Mouse (Mus musculus): Measurements from ENCODE around the gene Slc22a12. TPM values are rescaled to one million over a fixed set of nuclear protein-coding genes. Genes with fewer than 3 reads are reported as not detected.

The Slc22a12 gene
- polyA plus RNA-seq, 1 experiment from 2014 or later: not detected

DNA sequence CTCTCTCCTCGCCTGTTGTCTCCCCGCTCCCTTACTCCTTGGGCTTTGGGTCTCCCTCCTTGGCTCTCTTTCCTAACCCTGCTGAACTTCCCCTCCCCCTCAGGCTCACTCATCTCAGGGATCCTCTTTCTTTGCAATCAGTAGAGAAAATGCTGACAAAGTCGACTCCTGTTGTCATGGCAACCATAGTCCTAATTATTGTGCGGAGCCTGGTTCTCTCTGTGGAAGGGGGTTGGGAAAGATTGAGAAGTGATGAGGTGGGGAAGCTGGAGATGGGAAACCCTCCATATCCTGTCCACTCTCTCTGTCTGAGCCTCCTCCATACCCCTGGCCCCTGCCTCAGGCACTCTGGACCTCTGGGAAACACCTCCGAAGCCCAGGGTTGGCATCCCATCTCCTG, 24.2 kb downstream of the Slc22a12 start:
- H3K27me3 ChIP-seq (ENCODE audit: control insufficient read depth, insufficient read depth, low read length): no peaks in the 10 kb centered on the region
- peaks cover 22% of the 10 kb centered on the region for H3K4me1 ChIP-seq (replicated peaks; ENCODE audit: control insufficient read depth, insufficient read depth, low read length)
- peak overlapping the region; percentile 66 for H3K27ac ChIP-seq (ENCODE audit: low read depth, low read length)
- no peak overlapping the region for H3K9ac ChIP-seq (ENCODE audit: low read length)
- H3K4me2 ChIP-seq (ENCODE audit: low read depth, low read length, severe bottlenecking): peak overlapping the region; percentile 21; the same call in 1 of the 2 replicates
- 24% methylated on average over 5 of the region's 5 CpGs for WGBS
- peak; percentile 60 for ATAC-seq (replicated peaks; ENCODE audit: low FRiP score)
- H3K36me3 ChIP-seq (ENCODE audit: control insufficient read depth, insufficient read depth, low read length): no peaks in the 10 kb centered on the region
- no peak for DNase-seq (ENCODE audit: low spot score)
- H3K9me3 ChIP-seq (ENCODE audit: control insufficient read depth, low read length): no peaks in the 10 kb centered on the region
- no peak overlapping the region for H3K4me3 ChIP-seq (ENCODE audit: low read depth, low read length)

DNA sequence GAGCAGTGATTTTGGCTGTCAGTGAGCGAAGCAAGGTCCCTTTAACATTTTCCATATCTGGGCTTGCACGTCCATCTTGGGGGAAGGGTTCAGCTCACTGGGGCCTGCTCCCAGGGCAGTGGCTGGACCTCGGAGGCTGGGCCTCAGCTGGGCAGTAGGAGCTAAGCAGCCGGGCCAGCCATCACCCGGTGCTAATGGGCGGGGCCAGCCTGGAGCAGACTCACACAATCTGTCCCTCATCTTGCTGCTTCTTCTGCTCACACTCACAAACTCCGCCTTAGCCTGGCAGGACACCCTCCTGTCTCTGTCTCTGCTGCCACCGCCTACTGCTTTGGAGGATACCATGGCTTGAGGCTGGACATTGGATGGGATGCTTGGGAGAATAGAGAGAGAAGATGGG, 26.7 kb downstream of the Slc22a12 start:
- peaks cover 32% of the 10 kb centered on the region for H3K4me1 ChIP-seq (replicated peaks; ENCODE audit: control insufficient read depth, insufficient read depth, low read length)
- no peak overlapping the region for H3K9ac ChIP-seq (ENCODE audit: low read length)
- H3K4me2 ChIP-seq (ENCODE audit: low read depth, low read length, severe bottlenecking): no peak overlapping the region
- no peaks in the 10 kb centered on the region for H3K27me3 ChIP-seq (ENCODE audit: control insufficient read depth, insufficient read depth, low read length)
- no peaks in the 10 kb centered on the region for H3K36me3 ChIP-seq (ENCODE audit: control insufficient read depth, insufficient read depth, low read length)
- ATAC-seq (replicated peaks; ENCODE audit: low FRiP score) (no peak), DNase-seq (ENCODE audit: low spot score) (no peak)
- WGBS: 70% methylated on average over 8 of the region's 8 CpGs
- no peak overlapping the region for H3K4me3 ChIP-seq (ENCODE audit: low read depth, low read length)
- no peaks in the 10 kb centered on the region for H3K9me3 ChIP-seq (ENCODE audit: control insufficient read depth, low read length)
- H3K27ac ChIP-seq (ENCODE audit: low read depth, low read length): no peak overlapping the region

DNA sequence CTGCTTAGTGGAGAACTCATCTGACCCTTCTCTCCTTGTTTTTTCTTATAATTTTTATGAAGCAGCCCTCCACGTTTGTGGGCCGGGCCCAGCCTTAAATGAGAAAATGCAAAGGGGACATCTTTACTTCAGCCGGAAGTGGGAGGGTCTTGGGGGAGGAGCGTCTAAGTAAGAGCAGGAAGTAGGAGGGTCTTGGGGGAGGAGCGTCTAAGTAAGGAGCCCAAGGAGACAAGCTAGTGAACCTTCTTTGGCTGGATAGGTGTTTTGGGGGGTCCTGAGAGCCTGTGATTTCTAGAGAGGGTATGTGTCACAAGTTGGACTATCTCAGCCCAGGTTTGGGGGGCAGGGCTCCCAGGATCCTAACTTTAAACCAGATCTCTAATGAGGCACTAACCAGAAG, 27.4 kb downstream of the Slc22a12 start:
- Histone ChIP-seq H3K36me3 (ENCODE audit: control insufficient read depth, insufficient read depth, low read length) (no peaks in the 10 kb centered on the region), H3K4me2 (ENCODE audit: low read depth, low read length, severe bottlenecking) (no peak overlapping the region), H3K27ac (ENCODE audit: low read depth, low read length) (no peak overlapping the region), H3K9me3 (ENCODE audit: control insufficient read depth, low read length) (no peaks in the 10 kb centered on the region), H3K4me3 (ENCODE audit: low read depth, low read length) (no peak overlapping the region), H3K4me1 (replicated peaks; ENCODE audit: control insufficient read depth, insufficient read depth, low read length) (peaks cover 32% of the 10 kb centered on the region), H3K27me3 (ENCODE audit: control insufficient read depth, insufficient read depth, low read length) (no peaks in the 10 kb centered on the region), H3K9ac (ENCODE audit: low read length) (no peak overlapping the region)
- WGBS: 80% methylated on average over 5 of the region's 5 CpGs
- ATAC-seq (replicated peaks; ENCODE audit: low FRiP score) (no peak), DNase-seq (ENCODE audit: low spot score) (no peak)

DNA sequence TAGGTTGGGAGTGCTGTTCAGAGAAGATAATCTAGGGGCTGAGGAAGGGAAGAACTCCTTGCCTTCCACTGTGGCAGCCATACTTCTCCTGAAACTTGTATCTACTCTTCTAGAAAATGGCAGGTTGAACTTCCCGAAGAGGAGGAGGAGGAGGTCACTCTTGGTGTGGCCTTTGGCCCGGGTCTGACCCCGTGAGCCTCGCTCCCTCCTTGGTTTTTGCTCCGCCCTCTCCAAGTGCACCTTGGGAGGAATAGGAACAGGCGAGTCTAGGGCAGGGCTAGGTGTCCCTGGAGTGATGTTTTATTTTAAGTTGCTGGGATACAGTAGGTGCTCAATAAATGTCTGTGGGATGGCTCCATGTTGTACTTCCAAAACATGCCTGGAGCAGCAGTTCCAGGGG, 27.9 kb downstream of the Slc22a12 start:
- no peak overlapping the region for H3K4me2 ChIP-seq (ENCODE audit: low read depth, low read length, severe bottlenecking)
- H3K4me3 ChIP-seq (ENCODE audit: low read depth, low read length): no peak overlapping the region
- H3K4me1 ChIP-seq (replicated peaks; ENCODE audit: control insufficient read depth, insufficient read depth, low read length): peaks cover 32% of the 10 kb centered on the region

DNA sequence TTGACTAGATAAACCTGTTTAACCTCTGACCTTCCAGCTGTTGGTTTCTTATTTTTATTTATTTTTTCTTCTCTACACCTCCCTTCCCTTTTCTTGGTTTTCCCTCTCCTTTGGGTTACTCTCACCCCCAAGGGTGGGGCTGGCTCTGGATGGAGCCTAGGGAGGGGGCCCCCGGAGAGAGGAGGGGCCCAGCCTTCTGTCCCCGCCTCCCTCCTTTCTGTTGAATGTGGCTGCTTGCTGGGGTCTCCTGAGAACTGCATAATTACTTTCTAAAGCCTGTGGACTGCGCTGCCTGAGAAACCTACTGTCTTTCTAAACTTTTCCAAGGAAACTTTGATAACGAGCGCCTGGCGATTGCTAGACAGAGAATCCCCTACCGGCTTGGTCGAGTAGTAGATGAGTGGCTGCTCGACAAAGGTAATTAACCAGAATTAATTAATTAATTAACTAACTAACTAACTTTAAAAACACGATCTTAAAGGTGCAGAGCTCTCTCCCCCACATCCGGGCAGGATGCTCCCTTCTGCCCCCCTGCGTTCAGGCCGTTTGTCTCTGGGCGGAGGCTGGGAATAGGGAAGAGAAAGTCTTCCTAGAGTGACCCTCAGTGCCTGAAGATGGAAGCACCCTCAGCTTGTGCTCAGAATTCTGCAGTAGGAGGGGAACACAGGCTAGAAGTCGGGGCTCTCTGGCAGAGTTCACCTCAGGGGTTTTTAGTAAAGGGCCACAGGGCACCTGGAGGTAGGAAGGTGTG, 29.3 kb downstream of the Slc22a12 start:
- ATAC-seq (replicated peaks; ENCODE audit: low FRiP score) (peak; percentile 50; the same call in 1 of the 2 replicates), DNase-seq (ENCODE audit: low spot score) (no peak)
- Histone ChIP-seq H3K4me2 (ENCODE audit: low read depth, low read length, severe bottlenecking) (0 out of 2 replicates have a peak overlapping the region, but pooled peaks have one; percentile 2), H3K27ac (ENCODE audit: low read depth, low read length) (0 out of 2 replicates have a peak overlapping the region, but pooled peaks have one; percentile 8), H3K27me3 (ENCODE audit: control insufficient read depth, insufficient read depth, low read length) (no peaks in the 10 kb centered on the region), H3K4me3 (ENCODE audit: low read depth, low read length) (no peak overlapping the region), H3K9ac (ENCODE audit: low read length) (0 out of 2 replicates have a peak overlapping the region, but pooled peaks have one; percentile 13), H3K9me3 (ENCODE audit: control insufficient read depth, low read length) (no peaks in the 10 kb centered on the region), H3K4me1 (replicated peaks; ENCODE audit: control insufficient read depth, insufficient read depth, low read length) (peaks cover 27% of the 10 kb centered on the region), H3K36me3 (ENCODE audit: control insufficient read depth, insufficient read depth, low read length) (no peaks in the 10 kb centered on the region)
- 5% methylated on average over 15 of the region's 15 CpGs for WGBS

More for the DNA sequence above, 27.9 kb downstream of the Slc22a12 start:
- 87% methylated on average over 6 of the region's 6 CpGs for WGBS
- no peaks in the 10 kb centered on the region for H3K36me3 ChIP-seq (ENCODE audit: control insufficient read depth, insufficient read depth, low read length)
- H3K27ac ChIP-seq (ENCODE audit: low read depth, low read length): no peak overlapping the region
- no peak overlapping the region for H3K9ac ChIP-seq (ENCODE audit: low read length)
- DNase-seq (ENCODE audit: low spot score) (no peak), ATAC-seq (replicated peaks; ENCODE audit: low FRiP score) (no peak)
- H3K27me3 ChIP-seq (ENCODE audit: control insufficient read depth, insufficient read depth, low read length): no peaks in the 10 kb centered on the region
- no peaks in the 10 kb centered on the region for H3K9me3 ChIP-seq (ENCODE audit: control insufficient read depth, low read length)

DNA sequence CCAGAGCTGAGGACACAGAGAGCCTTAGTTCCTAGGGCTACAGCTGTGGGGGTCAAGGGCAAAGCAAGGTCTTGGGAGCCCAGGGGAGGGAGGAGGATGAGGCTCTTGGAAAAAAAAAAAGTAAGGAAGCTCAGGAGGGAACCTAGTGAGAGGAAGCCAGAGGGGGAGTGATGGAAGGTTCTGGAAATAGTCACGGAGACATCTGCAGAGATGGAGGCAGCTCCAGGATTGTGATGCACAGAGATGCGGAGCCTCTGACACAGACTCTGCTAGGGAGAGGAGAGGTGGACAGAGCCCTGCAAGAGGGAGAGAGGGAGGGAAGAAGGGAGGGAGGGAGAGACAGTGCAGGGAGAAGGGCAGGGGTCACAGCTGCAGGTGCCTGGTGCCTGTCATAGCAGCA, 32.3 kb downstream of the Slc22a12 start:
- no peak overlapping the region for H3K4me3 ChIP-seq (ENCODE audit: low read depth, low read length)
- H3K4me1 ChIP-seq (replicated peaks; ENCODE audit: control insufficient read depth, insufficient read depth, low read length): peaks cover 20% of the 10 kb centered on the region; the same call in 1 of the 2 replicates
- no peaks in the 10 kb centered on the region for H3K27me3 ChIP-seq (ENCODE audit: control insufficient read depth, insufficient read depth, low read length)
- no peak for DNase-seq (ENCODE audit: low spot score)
- WGBS: 86% methylated on average over 2 of the region's 2 CpGs
- H3K27ac ChIP-seq (ENCODE audit: low read depth, low read length): no peak overlapping the region
- no peak for ATAC-seq (replicated peaks; ENCODE audit: low FRiP score)
- H3K9ac ChIP-seq (ENCODE audit: low read length): no peak overlapping the region
- H3K9me3 ChIP-seq (ENCODE audit: control insufficient read depth, low read length): no peaks in the 10 kb centered on the region
- no peak overlapping the region for H3K4me2 ChIP-seq (ENCODE audit: low read depth, low read length, severe bottlenecking)
- no peaks in the 10 kb centered on the region for H3K36me3 ChIP-seq (ENCODE audit: control insufficient read depth, insufficient read depth, low read length)

DNA sequence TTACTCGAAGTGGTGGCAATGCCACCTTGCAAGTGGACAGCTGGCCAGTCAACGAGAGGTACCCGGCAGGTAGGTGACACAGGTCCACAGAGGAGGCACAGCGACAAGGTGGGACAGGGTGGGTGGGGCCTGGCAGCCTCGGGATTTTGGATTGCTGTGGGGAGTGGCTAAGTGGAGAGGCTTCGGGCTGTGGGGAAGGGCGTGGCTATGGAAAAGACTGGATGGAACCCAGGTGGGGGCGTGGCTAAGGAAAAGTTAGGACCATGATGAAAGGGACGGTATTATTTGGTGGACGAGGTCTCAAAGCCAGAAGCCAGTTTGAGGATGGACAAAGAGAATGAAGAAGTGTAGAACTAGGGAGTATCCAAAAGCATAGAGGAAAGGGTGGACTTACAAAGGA, 33.0 kb downstream of the Slc22a12 start:
- WGBS: 83% methylated on average over 10 of the region's 10 CpGs
- H3K27me3 ChIP-seq (ENCODE audit: control insufficient read depth, insufficient read depth, low read length): no peaks in the 10 kb centered on the region

DNA sequence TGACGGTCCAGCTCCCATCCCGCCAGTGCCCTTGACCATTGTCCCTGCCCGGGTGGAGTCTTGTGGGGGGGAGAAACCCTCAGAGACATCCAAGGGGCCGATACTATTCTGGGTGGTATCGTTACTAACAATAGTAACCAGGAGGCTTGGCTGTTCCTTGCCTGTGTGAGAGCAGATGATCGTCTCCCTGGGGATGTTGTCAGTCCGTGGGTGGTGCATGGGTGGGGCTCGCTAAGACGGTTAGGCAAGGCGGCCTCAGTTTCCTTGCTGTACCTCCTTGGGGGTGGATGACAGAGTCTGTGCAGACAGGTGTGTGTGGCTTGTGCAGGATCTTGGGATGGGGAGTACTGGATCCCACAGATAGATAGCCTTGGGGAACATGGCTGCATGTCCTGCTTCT, 35.4 kb downstream of the Slc22a12 start:
- no peak overlapping the region for H3K9ac ChIP-seq (ENCODE audit: low read length)
- 60% methylated on average over 10 of the region's 10 CpGs for WGBS
- ATAC-seq (replicated peaks; ENCODE audit: low FRiP score) (no peak), DNase-seq (ENCODE audit: low spot score) (no peak)
- no peak overlapping the region for H3K4me3 ChIP-seq (ENCODE audit: low read depth, low read length)
- no peak overlapping the region for H3K27ac ChIP-seq (ENCODE audit: low read depth, low read length)
- H3K9me3 ChIP-seq (ENCODE audit: control insufficient read depth, low read length): no peaks in the 10 kb centered on the region
- no peak overlapping the region for H3K4me2 ChIP-seq (ENCODE audit: low read depth, low read length, severe bottlenecking)
- H3K4me1 ChIP-seq (replicated peaks; ENCODE audit: control insufficient read depth, insufficient read depth, low read length): peaks cover 19% of the 10 kb centered on the region; the same call in 1 of the 2 replicates
- no peaks in the 10 kb centered on the region; the same call in 1 of the 2 replicates for H3K36me3 ChIP-seq (ENCODE audit: control insufficient read depth, insufficient read depth, low read length)
- no peaks in the 10 kb centered on the region for H3K27me3 ChIP-seq (ENCODE audit: control insufficient read depth, insufficient read depth, low read length)

More for the DNA sequence above, 33.0 kb downstream of the Slc22a12 start:
- H3K4me1 ChIP-seq (replicated peaks; ENCODE audit: control insufficient read depth, insufficient read depth, low read length): peaks cover 20% of the 10 kb centered on the region; the same call in 1 of the 2 replicates
- DNase-seq (ENCODE audit: low spot score): no peak
- H3K9ac ChIP-seq (ENCODE audit: low read length): no peak overlapping the region
- ATAC-seq (replicated peaks; ENCODE audit: low FRiP score): no peak
- no peaks in the 10 kb centered on the region; the same call in 1 of the 2 replicates for H3K36me3 ChIP-seq (ENCODE audit: control insufficient read depth, insufficient read depth, low read length)
- H3K4me3 ChIP-seq (ENCODE audit: low read depth, low read length): no peak overlapping the region
- H3K27ac ChIP-seq (ENCODE audit: low read depth, low read length): no peak overlapping the region
- no peak overlapping the region for H3K4me2 ChIP-seq (ENCODE audit: low read depth, low read length, severe bottlenecking)
- no peaks in the 10 kb centered on the region for H3K9me3 ChIP-seq (ENCODE audit: control insufficient read depth, low read length)

DNA sequence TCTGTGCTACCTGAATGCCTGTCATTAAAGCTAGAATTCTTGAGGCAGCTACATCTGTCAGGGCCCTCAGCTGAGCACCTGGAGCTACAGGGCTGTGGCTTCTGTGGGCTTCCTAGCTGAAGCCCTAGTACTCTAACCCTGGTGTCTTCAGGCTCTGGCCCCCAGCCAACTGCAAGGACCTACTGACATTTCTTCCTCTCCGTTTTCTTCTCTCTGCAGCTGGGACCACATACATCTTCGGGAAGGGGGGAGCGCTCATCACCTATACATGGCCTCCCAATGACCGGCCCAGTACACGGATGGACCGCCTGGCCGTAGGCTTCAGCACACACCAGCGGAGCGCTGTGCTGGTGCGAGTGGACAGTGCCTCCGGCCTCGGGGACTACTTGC, 38.2 kb downstream of the Slc22a12 start:
- Histone ChIP-seq H3K4me1 (replicated peaks; ENCODE audit: control insufficient read depth, insufficient read depth, low read length) (peaks cover 22% of the 10 kb centered on the region; the same call in 1 of the 2 replicates), H3K27me3 (ENCODE audit: control insufficient read depth, insufficient read depth, low read length) (no peaks in the 10 kb centered on the region), H3K36me3 (ENCODE audit: control insufficient read depth, insufficient read depth, low read length) (no peaks in the 10 kb centered on the region; the same call in 1 of the 2 replicates), H3K4me3 (ENCODE audit: low read depth, low read length) (no peak overlapping the region), H3K4me2 (ENCODE audit: low read depth, low read length, severe bottlenecking) (no peak overlapping the region), H3K9me3 (ENCODE audit: control insufficient read depth, low read length) (no peaks in the 10 kb centered on the region), H3K27ac (ENCODE audit: low read depth, low read length) (no peak overlapping the region), H3K9ac (ENCODE audit: low read length) (no peak overlapping the region)
- ATAC-seq (replicated peaks; ENCODE audit: low FRiP score) (no peak), DNase-seq (ENCODE audit: low spot score) (no peak)
- 93% methylated on average over 12 of the region's 12 CpGs for WGBS

Measured in forebrain, embryonic 11.5 days (tissue).